Mouse (Mus musculus) midbrain, embryonic 12.5 days (tissue): ENCODE measurements at regions not wholly inside any gene's neighbourhood (a gene's known extent, or its start where the extent isn't known, plus 50 kb on each side); places are given as distances from the start of the nearest gene placed in this dataset.

Source experiments
- ATAC-seq: fragments of 200-750 bp; cut with Nextera tagmentation; 2 replicates; pipeline ENCODE4 v1.8.0; 2017; ENCODE audit warnings: low read depth, moderate TSS enrichment, moderate library complexity; ENCODE audit not compliant: low FRiP score
- H3K27ac ChIP-seq: fragments of 300-500 bp; sonication (generic); replicated peaks from 2 replicates; pipeline ENCODE4 v1.5.1; 2016; ENCODE audit warnings: mild to moderate bottlenecking
- H3K27me3 ChIP-seq: fragments of 300-500 bp; sonication (generic); 2 replicates; pipeline ENCODE4 v1.6.1; 2016; ENCODE audit warnings: mild to moderate bottlenecking
- H3K36me3 ChIP-seq: fragments of 300-500 bp; sonication (generic); 2 replicates; pipeline ENCODE4 v1.6.1; 2016
- H3K4me1 ChIP-seq: fragments of 300-500 bp; sonication (generic); 2 replicates; pipeline ENCODE4 v1.6.1; 2016
- H3K4me2 ChIP-seq: fragments of 300-500 bp; sonication (generic); replicated peaks from 2 replicates; pipeline ENCODE4 v1.6.1; 2016; ENCODE audit warnings: mild to moderate bottlenecking, moderate library complexity
- H3K4me3 ChIP-seq: fragments of 300-500 bp; sonication (generic); 2 replicates; pipeline ENCODE4 v1.5.1; 2016; ENCODE audit warnings: mild to moderate bottlenecking
- H3K9ac ChIP-seq: fragments of 300-500 bp; sonication (generic); replicated peaks from 2 replicates; pipeline ENCODE4 v1.6.1; 2016; ENCODE audit warnings: mild to moderate bottlenecking, moderate library complexity
- H3K9me3 ChIP-seq: fragments of 300-500 bp; sonication (generic); 2 replicates; pipeline ENCODE4 v1.6.1; 2016; ENCODE audit warnings: mild to moderate bottlenecking
- WGBS: fragments of 180-500 bp; shearing (Covaris S2); methylation state at CpG from one replicate; pipeline ENCODE4 v1.1.7; 2016; 5-methylcytosine and 5-hydroxymethylcytosine counted together

DNA sequence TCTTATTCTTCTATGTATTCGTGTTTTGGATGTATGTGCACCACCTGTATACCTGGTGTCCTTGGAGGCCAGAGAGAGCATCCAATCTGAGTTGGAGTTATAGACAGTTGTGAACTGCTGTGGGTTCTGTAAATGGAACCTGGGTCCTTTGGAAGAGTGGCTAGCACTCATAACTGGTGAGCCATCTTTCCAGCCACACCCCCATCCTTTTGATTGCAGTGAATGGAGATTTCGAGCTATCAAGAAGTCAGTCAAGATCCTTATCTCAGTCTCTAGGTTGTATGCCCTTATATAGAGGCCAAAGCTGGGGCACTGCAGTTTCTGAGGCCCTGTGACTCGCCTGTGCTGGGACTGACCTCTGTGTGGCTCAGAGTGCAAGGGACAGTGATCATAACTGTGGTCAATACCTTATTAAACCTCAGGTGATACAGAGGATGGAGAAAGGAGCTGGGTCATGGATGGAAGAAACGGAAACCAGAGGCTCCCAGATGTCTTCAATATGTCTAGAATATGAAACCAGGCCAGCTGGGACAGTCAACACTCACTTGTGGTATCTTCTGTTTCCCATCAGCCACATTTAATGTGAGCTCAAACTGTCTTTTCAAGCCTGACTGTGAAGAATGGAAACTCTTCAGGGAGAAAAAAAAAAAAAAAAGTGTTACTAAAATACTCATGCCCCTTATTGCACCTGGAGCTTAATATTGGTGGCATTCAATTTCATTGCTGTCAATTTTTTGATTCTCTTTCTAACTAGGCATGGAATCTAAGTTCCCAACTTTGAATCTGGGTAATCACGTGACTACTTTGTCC lies 86.2 kb upstream of the Cpm start:
- 82% methylated on average over 5 of the region's 5 CpGs for WGBS
- no peak for ATAC-seq

DNA sequence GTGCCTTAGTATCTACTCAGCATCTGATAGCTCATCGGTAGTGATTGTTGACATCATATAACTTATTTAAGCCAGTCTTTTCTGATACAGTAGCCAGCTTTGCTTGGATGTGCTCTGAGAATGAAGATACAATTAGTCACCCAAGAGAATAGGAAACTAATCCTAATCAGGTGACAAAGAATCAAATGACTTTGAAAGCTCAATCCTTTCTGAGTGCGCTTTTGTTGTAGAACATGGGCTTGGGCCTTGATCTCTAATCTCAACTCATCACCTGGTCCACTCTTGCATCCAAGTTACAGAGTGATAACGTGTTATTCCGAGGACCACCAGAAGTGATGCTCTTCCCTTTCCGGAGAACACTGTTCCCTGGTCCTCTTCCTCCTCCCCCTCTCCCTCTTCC lies 86.9 kb upstream of the Cpm start:
- no peak overlapping the region for H3K4me2 ChIP-seq
- WGBS, result 82% methylated on average over 5 of the region's 5 CpGs
- no peak for ATAC-seq

More for the DNA sequence above, 86.2 kb upstream of the Cpm start:
- Histone ChIP-seq H3K9ac (no peak overlapping the region), H3K9me3 (no peaks in the 10 kb centered on the region), H3K4me1 (no peaks in the 10 kb centered on the region), H3K36me3 (no peaks in the 10 kb centered on the region), H3K27ac (no peak overlapping the region), H3K4me3 (no peak overlapping the region), H3K27me3 (0 out of 2 replicates have a peak, but pooled peaks cover 3% of the 10 kb centered on the region), H3K4me2 (no peak overlapping the region)

DNA sequence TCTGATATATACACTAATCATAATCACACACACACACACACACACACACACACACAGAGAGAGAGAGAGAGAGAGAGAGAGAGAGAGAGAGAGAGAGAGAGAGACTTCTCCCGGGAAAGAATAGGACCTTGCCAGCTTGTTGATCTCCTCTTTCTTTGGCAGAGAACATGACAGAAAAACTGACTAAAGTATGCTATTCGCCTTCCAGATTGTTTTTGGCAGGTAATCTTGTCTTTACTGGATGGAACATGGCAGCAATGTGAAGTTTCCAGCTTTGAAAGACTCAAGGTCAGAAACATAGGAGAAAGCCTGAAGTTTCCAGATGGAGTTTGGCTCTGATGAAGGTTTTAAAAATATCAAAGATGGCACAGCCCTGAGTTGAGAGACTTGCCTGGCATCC lies 87.8 kb upstream of the Cpm start:
- H3K9me3 ChIP-seq, result no peaks in the 10 kb centered on the region
- H3K9ac ChIP-seq, result no peak overlapping the region
- H3K4me3 ChIP-seq, result no peak overlapping the region
- WGBS, result 84% methylated on average over 2 of the region's 2 CpGs
- H3K36me3 ChIP-seq, result no peaks in the 10 kb centered on the region
- no peaks in the 10 kb centered on the region for H3K4me1 ChIP-seq
- ATAC-seq, result no peak
- no peaks in the 10 kb centered on the region for H3K27me3 ChIP-seq
- H3K27ac ChIP-seq, result no peak overlapping the region
- H3K4me2 ChIP-seq, result no peak overlapping the region

More for the DNA sequence above, 86.9 kb upstream of the Cpm start:
- Histone ChIP-seq H3K36me3 (no peaks in the 10 kb centered on the region), H3K27ac (no peak overlapping the region), H3K27me3 (no peaks in the 10 kb centered on the region), H3K4me1 (no peaks in the 10 kb centered on the region), H3K9ac (no peak overlapping the region), H3K4me3 (no peak overlapping the region), H3K9me3 (no peaks in the 10 kb centered on the region)

DNA sequence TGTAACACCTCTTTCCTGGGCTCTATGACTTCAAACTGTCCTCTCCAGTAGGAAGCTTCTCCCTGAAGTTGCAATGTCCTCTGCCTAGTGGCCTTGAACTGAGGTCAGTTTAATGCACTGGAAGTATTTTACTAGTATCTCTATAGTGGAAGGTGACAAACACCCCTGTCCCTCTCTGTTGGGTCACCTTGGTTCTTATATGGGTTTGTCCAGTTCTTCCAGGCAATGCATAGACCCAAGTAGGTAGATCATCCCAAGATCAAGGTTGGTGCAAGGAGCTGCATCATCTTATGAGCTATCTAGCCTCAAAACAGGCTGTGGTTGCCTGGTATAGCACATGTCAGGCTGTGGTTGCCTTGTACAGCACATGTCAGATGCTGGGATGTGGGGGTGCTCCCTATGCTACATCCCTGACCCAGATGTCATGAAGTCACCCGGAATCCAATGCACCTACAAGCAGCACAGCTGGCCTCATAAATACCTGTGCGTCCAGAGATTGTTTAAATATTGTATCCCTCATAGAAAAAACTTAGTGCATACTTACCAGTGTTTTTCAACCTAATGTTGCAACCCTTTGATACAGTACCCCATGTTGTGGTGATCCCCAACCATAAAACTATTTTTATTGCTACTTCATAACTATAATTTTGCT lies 88.4 kb upstream of the Cpm start:
- Histone ChIP-seq H3K4me1 (no peaks in the 10 kb centered on the region), H3K27me3 (no peaks in the 10 kb centered on the region), H3K4me2 (no peak overlapping the region), H3K9ac (no peak overlapping the region), H3K4me3 (no peak overlapping the region), H3K36me3 (no peaks in the 10 kb centered on the region), H3K9me3 (no peaks in the 10 kb centered on the region), H3K27ac (no peak overlapping the region)
- WGBS, result 90% methylated on average over 2 of the region's 2 CpGs
- no peak for ATAC-seq

DNA sequence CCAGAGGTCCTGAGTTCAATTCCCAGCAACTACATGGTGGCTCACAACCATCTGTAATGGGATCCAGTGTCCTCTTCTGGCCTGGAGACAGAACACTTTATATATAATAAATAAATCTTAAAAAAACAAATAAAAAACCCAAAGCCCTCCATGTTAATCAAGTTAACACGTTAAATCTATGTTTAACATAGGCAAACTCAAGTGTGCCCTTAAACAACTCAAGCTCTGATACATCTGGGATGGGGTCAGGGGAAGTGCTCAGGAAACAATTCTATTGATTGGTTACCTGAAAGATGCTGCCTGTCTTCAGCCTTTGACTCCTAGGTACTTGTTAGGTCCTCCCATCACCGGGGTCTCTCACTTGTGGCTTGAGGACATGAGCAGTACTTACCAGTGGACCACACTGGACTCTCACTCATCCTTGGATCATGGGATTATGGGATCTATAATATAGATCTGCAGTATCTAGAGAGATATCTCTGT lies 89.1 kb upstream of the Cpm start:
- Histone ChIP-seq H3K4me1 (no peaks in the 10 kb centered on the region), H3K36me3 (no peaks in the 10 kb centered on the region), H3K4me2 (no peak overlapping the region), H3K27me3 (no peaks in the 10 kb centered on the region), H3K9me3 (no peaks in the 10 kb centered on the region), H3K27ac (no peak overlapping the region), H3K9ac (no peak overlapping the region), H3K4me3 (no peak overlapping the region)
- WGBS, result 90% methylated on average over 2 of the region's 2 CpGs
- ATAC-seq, result no peak

DNA sequence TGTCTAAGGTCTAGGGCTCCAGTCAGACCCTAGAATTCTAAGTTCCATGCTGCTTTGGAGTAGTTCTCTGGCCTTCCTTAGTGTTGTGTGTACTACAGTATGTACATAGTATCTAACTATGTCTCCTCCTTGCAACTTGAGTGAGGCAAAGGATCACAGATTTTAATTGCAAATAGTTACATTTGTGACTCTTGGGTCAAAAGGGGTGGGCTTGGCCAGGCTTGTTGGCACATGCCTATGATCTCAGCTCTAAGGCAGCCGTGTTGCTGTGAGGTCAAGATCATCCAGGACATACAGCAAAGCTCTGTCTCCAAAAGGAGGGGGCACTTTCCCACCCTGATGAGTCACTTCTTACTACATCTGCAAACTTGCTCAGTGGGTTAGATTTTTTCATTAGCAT lies 89.8 kb upstream of the Cpm start:
- Histone ChIP-seq H3K4me1 (no peaks in the 10 kb centered on the region), H3K27ac (no peak overlapping the region), H3K4me2 (no peak overlapping the region), H3K27me3 (no peaks in the 10 kb centered on the region), H3K9me3 (no peaks in the 10 kb centered on the region), H3K36me3 (no peaks in the 10 kb centered on the region), H3K9ac (no peak overlapping the region), H3K4me3 (no peak overlapping the region)
- 87% methylated on average over 1 of the region's 1 CpGs for WGBS
- ATAC-seq, result no peak

DNA sequence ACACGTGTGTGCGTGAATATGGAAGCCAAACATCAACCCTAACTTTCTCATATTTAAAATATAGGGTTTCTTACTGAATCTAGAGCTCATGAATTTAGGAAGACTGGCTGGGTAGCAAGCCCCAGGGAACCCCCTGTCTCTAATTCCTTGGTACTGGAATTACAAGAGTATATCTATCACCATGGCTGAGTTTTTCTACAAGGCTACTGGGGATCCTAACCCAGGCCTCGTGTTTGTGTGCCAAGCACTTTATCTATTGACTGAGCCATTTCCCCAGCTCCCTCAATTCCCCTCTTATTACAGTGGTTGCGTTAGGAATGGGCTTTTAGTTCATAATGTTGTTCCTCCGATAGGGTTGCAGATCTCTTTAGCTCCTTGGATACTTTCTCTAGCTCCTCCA lies 90.6 kb upstream of the Cpm start:
- no peaks in the 10 kb centered on the region for H3K36me3 ChIP-seq
- no peak overlapping the region for H3K27ac ChIP-seq
- no peak overlapping the region for H3K4me2 ChIP-seq
- H3K4me1 ChIP-seq, result no peaks in the 10 kb centered on the region
- no peaks in the 10 kb centered on the region for H3K9me3 ChIP-seq
- WGBS, result 81% methylated on average over 5 of the region's 5 CpGs
- no peaks in the 10 kb centered on the region for H3K27me3 ChIP-seq
- no peak overlapping the region for H3K4me3 ChIP-seq
- no peak for ATAC-seq
- H3K9ac ChIP-seq, result no peak overlapping the region

DNA sequence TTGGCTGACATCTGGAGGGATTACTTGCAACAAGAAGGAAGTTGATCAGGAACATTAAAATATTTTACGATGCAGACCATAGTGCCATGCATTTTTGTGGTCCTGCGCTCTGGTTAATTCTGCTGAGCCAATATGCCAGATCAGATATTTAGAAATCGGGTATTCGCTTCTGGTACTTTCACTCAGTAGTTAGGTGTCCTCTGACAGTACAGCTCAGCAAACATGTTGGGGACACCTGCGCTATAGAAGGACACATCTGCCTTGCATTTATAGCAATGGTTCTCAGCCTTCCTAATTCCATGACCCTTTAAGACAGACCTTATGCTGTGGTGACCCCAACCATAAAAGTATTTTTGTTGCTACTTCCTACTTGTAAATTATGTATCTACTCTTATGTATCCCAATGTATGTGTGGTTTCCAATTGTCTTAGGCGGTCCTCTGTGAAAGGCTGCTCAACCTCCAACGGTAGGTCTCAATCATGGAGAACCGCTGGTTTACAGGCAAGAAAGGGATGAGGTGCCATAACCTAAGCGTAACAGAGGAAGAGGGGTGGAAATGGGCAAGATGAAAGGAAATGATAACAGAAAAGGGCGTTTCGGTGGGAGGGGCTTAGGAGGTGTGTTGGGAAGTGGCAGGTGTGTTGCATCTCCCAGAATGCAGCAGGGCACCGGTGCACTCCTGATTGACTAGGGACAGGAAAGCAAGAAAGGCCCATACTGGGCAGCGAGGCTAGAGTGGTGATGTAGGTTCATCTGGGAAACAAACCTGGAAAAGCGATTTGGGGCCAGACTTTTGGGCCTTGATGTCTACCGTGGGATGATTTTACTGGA lies 92.3 kb upstream of the Cpm start:
- no peak overlapping the region for H3K4me2 ChIP-seq
- no peak overlapping the region for H3K9ac ChIP-seq
- no peak overlapping the region for H3K4me3 ChIP-seq
- no peaks in the 10 kb centered on the region for H3K4me1 ChIP-seq
- no peak for ATAC-seq
- 94% methylated on average over 15 of the region's 15 CpGs for WGBS
- H3K27me3 ChIP-seq, result no peaks in the 10 kb centered on the region
- H3K36me3 ChIP-seq, result no peaks in the 10 kb centered on the region
- no peak overlapping the region for H3K27ac ChIP-seq
- H3K9me3 ChIP-seq, result no peaks in the 10 kb centered on the region

DNA sequence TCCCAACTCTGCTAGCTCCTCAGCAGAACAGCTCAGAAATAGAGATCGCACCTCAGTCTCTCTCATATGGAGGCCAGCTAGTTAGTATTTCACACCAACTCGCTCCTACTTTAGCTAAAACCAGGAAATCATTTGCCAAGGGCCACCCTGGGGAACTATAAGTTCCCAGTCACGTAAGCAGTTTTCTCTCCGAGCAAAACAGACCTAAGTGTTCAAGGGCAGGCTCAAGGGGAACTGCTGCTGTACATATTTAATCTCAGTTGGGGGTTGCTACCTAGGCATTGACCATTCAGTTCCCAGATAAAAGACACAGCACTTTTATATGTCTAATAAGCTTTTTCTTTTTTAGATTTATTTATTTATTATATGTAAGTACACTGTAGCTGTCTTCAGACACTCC lies 93.5 kb upstream of the Cpm start:
- no peak for ATAC-seq
- H3K4me2 ChIP-seq, result no peak overlapping the region
- no peaks in the 10 kb centered on the region for H3K36me3 ChIP-seq

DNA sequence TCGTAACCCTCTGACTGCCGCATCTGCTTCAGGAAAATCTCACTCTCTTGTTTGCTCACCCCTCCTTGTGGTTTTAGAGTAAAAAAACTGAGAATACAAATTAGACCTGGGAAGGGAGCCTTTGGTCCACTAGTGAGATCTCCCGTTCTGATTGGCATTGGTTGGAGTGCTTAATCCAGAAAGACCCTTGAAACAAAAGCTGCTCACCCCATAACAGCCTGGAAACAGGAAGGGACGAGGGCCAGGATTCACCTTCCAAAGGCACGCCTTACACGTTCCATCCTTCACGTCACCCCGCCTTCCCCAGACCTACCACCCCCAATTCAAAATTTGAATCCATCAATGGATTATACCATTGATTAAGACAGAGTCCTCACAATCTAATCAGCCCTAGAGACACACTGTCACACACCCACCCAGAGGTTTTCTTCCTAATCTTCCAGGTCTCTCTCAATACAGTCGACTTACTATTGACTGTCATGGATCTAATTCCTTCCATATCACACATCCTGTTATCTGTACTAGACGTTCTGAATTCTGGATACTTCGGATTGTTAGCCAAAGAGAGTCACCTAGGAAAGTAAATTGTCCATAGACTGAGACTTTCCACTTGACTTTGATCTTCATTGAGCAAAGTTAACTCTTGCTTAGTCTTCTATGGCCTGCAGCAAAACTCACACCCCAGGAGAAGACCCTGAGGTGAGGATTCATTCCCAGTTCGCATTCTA lies 94.1 kb upstream of the Cpm start:
- Histone ChIP-seq H3K27ac (no peak overlapping the region), H3K36me3 (no peaks in the 10 kb centered on the region), H3K4me2 (no peak overlapping the region), H3K27me3 (no peaks in the 10 kb centered on the region), H3K9me3 (no peaks in the 10 kb centered on the region), H3K9ac (no peak overlapping the region), H3K4me1 (no peaks in the 10 kb centered on the region), H3K4me3 (no peak overlapping the region)
- 86% methylated on average over 12 of the region's 12 CpGs for WGBS
- ATAC-seq, result no peak

More for the DNA sequence above, 93.5 kb upstream of the Cpm start:
- no peaks in the 10 kb centered on the region for H3K9me3 ChIP-seq
- H3K27ac ChIP-seq, result no peak overlapping the region
- H3K27me3 ChIP-seq, result no peaks in the 10 kb centered on the region
- no peaks in the 10 kb centered on the region for H3K4me1 ChIP-seq
- no peak overlapping the region for H3K4me3 ChIP-seq
- H3K9ac ChIP-seq, result no peak overlapping the region
- 93% methylated on average over 4 of the region's 4 CpGs for WGBS

DNA sequence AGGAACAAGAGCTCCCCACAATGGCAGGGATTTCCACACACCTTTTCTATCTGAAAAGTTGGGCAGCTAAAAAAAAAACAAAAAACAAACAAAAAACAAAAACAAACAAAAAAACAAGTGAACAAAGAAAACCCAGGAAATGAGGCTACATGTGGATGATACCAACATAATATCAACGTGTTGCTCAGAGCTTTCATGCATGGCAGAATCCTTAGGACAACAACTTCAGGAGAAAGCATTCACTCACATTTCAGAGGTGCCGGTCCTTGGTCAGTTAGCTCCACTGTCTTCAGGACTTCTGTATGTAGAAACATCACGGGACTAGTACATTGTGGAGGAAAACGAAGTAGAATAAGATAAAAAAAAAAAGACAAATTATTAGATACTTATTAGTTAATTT lies 94.8 kb upstream of the Cpm start:
- Histone ChIP-seq H3K4me3 (no peak overlapping the region), H3K27me3 (no peaks in the 10 kb centered on the region), H3K9ac (no peak overlapping the region), H3K9me3 (no peaks in the 10 kb centered on the region), H3K36me3 (no peaks in the 10 kb centered on the region), H3K27ac (no peak overlapping the region), H3K4me1 (no peaks in the 10 kb centered on the region), H3K4me2 (no peak overlapping the region)
- ATAC-seq, result no peak
- 82% methylated on average over 4 of the region's 4 CpGs for WGBS
